17 mouse cellular contexts compared by ENCODE assay signal in genomic region chr1:165322934-165323333, GRCm38 (mm10). TPM values are rescaled to one million over a fixed set of nuclear protein-coding genes. Genes with fewer than 3 reads are reported as not detected.
DNase-seq lines count a peak whose midpoint lies in the region; ATAC-seq and TF ChIP-seq lines count a peak whose summit lies in the region.
"Had no signal": no experiment of that assay in that cellular context is flagged by ENCODE, and none has a peak within 500 bp of the region (broad histone marks: within the 10 kb centered on the region; RNA-seq: fewer than 3 reads in every experiment).

No protein-coding gene starts in this region.

- no peaks in the 10 kb centered on the region for H3K9me3 ChIP-seq in MEL (replicated peaks; ENCODE audit: insufficient read depth, low read length)
- H3K9me3 ChIP-seq in liver, postnatal 0 days (ENCODE audit: low read length), result no peaks in the 10 kb centered on the region
- H3K9me3 ChIP-seq in kidney, embryonic 15.5 days (replicated peaks), result no peaks in the 10 kb centered on the region
- H3K9me3 ChIP-seq: embryonic facial prominence, embryonic 12.5 days; forebrain, embryonic 10.5 days; hindbrain, embryonic 13.5 days; lung, embryonic 15.5 days had no signal

- TF ChIP-seq POLR2A in MEL (IDR thresholded peaks at IDR 0.05; ENCODE audit: control insufficient read depth in 1 of 2, insufficient read depth in 1 of 2, low read depth in 1 of 2, low read length in 2 of 2, poor library complexity in 1 of 2), result no peak

- peak; percentile 57 to 58 for TF ChIP-seq EP300 in MEL (IDR thresholded peaks at IDR 0.05; ENCODE audit: low read depth in 1 of 2, low read length in 2 of 2)
- TF ChIP-seq EP300 in liver, postnatal 0 days (IDR thresholded peaks at IDR 0.05; ENCODE audit: low read depth), result peak; percentile 61

- peak; percentile 70 for ATAC-seq in erythroid progenitor cell, adult 5-6 weeks (replicated peaks; ENCODE audit: low FRiP score, poor library complexity, severe bottlenecking)
- ATAC-seq in liver, postnatal 0 days, result peak; percentile 79
- ATAC-seq in kidney, embryonic 15.5 days (replicated peaks; ENCODE audit: low FRiP score), result no peak
- ATAC-seq in monocyte, adult 5-6 weeks (replicated peaks; ENCODE audit: insufficient number of reproducible peaks, low FRiP score, low TSS enrichment, poor library complexity, severe bottlenecking), result no peak
- ATAC-seq: intestine, embryonic 16.5 days; midbrain, embryonic 16.5 days had no signal

- TF ChIP-seq CTCF in MEL (IDR thresholded peaks at IDR 0.05 in 2 of 3, conservative IDR thresholded peaks at IDR 0.05 in 1 of 3; ENCODE audit: control insufficient read depth in 1 of 3, insufficient read depth in 1 of 3, low read depth in 2 of 3, low read length in 3 of 3, poor library complexity in 1 of 3, severe bottlenecking in 1 of 3), result no peak
- TF ChIP-seq CTCF in liver, postnatal 0 days (IDR thresholded peaks at IDR 0.05; ENCODE audit: low read depth), result no peak

- 27% methylated on average over 7 of the region's 7 CpGs for WGBS in liver, postnatal 0 days (ENCODE audit: insufficient replicate concordance)
- WGBS in kidney, embryonic 15.5 days, result 78% methylated on average over 7 of the region's 7 CpGs

- no peak overlapping the region for H3K4me2 ChIP-seq in liver, postnatal 0 days (ENCODE audit: low read depth, low read length)
- H3K4me2 ChIP-seq in kidney, embryonic 15.5 days, result no peak overlapping the region
- H3K4me2 ChIP-seq: embryonic facial prominence, embryonic 12.5 days; hindbrain, embryonic 13.5 days; lung, embryonic 15.5 days had no signal

- peak; percentile 93 for DNase-seq in 416B (ENCODE audit: low read depth)
- peak; percentile 76 for DNase-seq in MEL (ENCODE audit: low read depth, low spot score)
- DNase-seq in liver, postnatal 0 days, result peak; percentile 35
- DNase-seq in left cerebral cortex, postnatal 36 days (ENCODE audit: low spot score in 2 of 2), result no peak
- DNase-seq in heart, postnatal 4 days, result no peak
- DNase-seq: adrenal gland, adult 2 months; cerebellum, adult 2 months; gastrocnemius, postnatal 25 days had no signal

- no peaks in the 10 kb centered on the region; a peak in 1 of 4 replicates for H3K36me3 ChIP-seq in MEL (ENCODE audit: control insufficient read depth in 1 of 2, insufficient read depth in 2 of 2, low read length in 2 of 2)
- H3K36me3 ChIP-seq in liver, postnatal 0 days (replicated peaks; ENCODE audit: insufficient read depth, low read length), result 0 out of 2 replicates have a peak, but pooled peaks cover 5% of the 10 kb centered on the region
- peaks cover 45% of the 10 kb centered on the region for H3K36me3 ChIP-seq in kidney, embryonic 15.5 days
- H3K36me3 ChIP-seq: lung, embryonic 15.5 days had no signal

- no peaks in the 10 kb centered on the region for H3K27me3 ChIP-seq in MEL (ENCODE audit: control insufficient read depth in 1 of 2, insufficient read depth in 2 of 2, low read length in 2 of 2)
- no peaks in the 10 kb centered on the region for H3K27me3 ChIP-seq in liver, postnatal 0 days (ENCODE audit: insufficient read depth, low read length)
- no peaks in the 10 kb centered on the region for H3K27me3 ChIP-seq in kidney, embryonic 15.5 days
- H3K27me3 ChIP-seq: embryonic facial prominence, embryonic 12.5 days; hindbrain, embryonic 13.5 days; lung, embryonic 15.5 days had no signal

- intact Hi-C loops in left cerebral cortex, postnatal 36 days (cut with DNase I), result loop anchor here (5.0 kb wide), 1 partner anchor 86 kb away; the partner anchor contains the start of gene Tiprl

- no peaks in the 10 kb centered on the region for H3K79me2 ChIP-seq in MEL (ENCODE audit: control insufficient read depth, insufficient read depth, low read length, poor library complexity)

- peak overlapping the region in 1 of 2 experiments; percentile 16; a peak in 1 of 4 replicates for H3K4me3 ChIP-seq in MEL (ENCODE audit: control insufficient read depth in 1 of 2, insufficient read depth in 1 of 2, low read depth in 2 of 2, low read length in 2 of 2)
- no peak overlapping the region for H3K4me3 ChIP-seq in liver, postnatal 0 days (ENCODE audit: low read depth, low read length)
- H3K4me3 ChIP-seq in kidney, embryonic 15.5 days (replicated peaks), result no peak overlapping the region
- H3K4me3 ChIP-seq: embryonic facial prominence, embryonic 12.5 days; forebrain, embryonic 10.5 days; hindbrain, embryonic 13.5 days; lung, embryonic 15.5 days had no signal

- peak overlapping the region; percentile 16 for H3K27ac ChIP-seq in MEL (ENCODE audit: control insufficient read depth, low read depth, low read length)
- H3K27ac ChIP-seq in liver, postnatal 0 days (ENCODE audit: low read depth), result peak overlapping the region; percentile 58
- H3K27ac ChIP-seq in kidney, embryonic 15.5 days, result no peak overlapping the region
- H3K27ac ChIP-seq: embryonic facial prominence, embryonic 12.5 days; forebrain, embryonic 10.5 days; hindbrain, embryonic 13.5 days; lung, embryonic 15.5 days had no signal

- H3K9ac ChIP-seq in MEL (ENCODE audit: control insufficient read depth, low read depth, low read length, poor library complexity, severe bottlenecking), result peak overlapping the region; percentile 15; the same call in 1 of the 2 replicates
- H3K9ac ChIP-seq in liver, postnatal 0 days (replicated peaks), result no peak overlapping the region
- H3K9ac ChIP-seq in kidney, embryonic 15.5 days, result no peak overlapping the region
- H3K9ac ChIP-seq: embryonic facial prominence, embryonic 12.5 days; hindbrain, embryonic 13.5 days; lung, embryonic 15.5 days had no signal

- TF ChIP-seq RAD21 in MEL (IDR thresholded peaks at IDR 0.05; ENCODE audit: low read depth, low read length), result no peak

- H3K4me1 ChIP-seq in MEL (ENCODE audit: control insufficient read depth in 1 of 2, insufficient read depth in 2 of 2, low read length in 2 of 2), result peaks cover 2 to 10% of the 10 kb centered on the region in 2 experiments; a peak in 2 of 4 replicates
- H3K4me1 ChIP-seq in liver, postnatal 0 days (ENCODE audit: insufficient read depth), result peaks cover 6% of the 10 kb centered on the region; the same call in 1 of the 2 replicates
- peaks cover 10% of the 10 kb centered on the region for H3K4me1 ChIP-seq in kidney, embryonic 15.5 days
- H3K4me1 ChIP-seq: hindbrain, embryonic 13.5 days had no signal

TF ChIP-seq in MEL, 35 proteins besides CTCF, POLR2A, EP300 and RAD21:
- 0 out of 2 replicates have a peak, but pooled peaks have one; percentile 28 for TF ChIP-seq SIN3A (IDR thresholded peaks at IDR 0.05; ENCODE audit: low read length)
- no peak for TF ChIP-seq GABPA (IDR thresholded peaks at IDR 0.05; ENCODE audit: low read depth, low read length)
- TF ChIP-seq GATA1 (IDR thresholded peaks at IDR 0.05; ENCODE audit: low read depth, low read length), result peak; percentile 69
- TF ChIP-seq TAL1 (IDR thresholded peaks at IDR 0.05; ENCODE audit: low read length), result peak; percentile 87
- peak; percentile 63 for TF ChIP-seq TCF12 (IDR thresholded peaks at IDR 0.05; ENCODE audit: low read depth, low read length)
- no peak for TF ChIP-seq MEF2A (IDR thresholded peaks at IDR 0.05; ENCODE audit: extremely low read depth, insufficient replicate concordance, low read depth, low read length, poor library complexity, severe bottlenecking)
- 0 out of 2 replicates have a peak, but pooled peaks have one; percentile 53 for TF ChIP-seq MYC (IDR thresholded peaks at IDR 0.05; ENCODE audit: low read depth, low read length)
- no peak for TF ChIP-seq NELFE (IDR thresholded peaks at IDR 0.05; ENCODE audit: low read depth, low read length)
- no peak for TF ChIP-seq ETS1 (IDR thresholded peaks at IDR 0.05; ENCODE audit: low read depth, low read length)
- TF ChIP-seq POLR2AphosphoS2 (IDR thresholded peaks at IDR 0.05; ENCODE audit: low read length), result no peak
- no peak for TF ChIP-seq CHD1 (IDR thresholded peaks at IDR 0.05; ENCODE audit: low read depth, low read length)
- 0 out of 2 replicates have a peak, but pooled peaks have one; percentile 17 for TF ChIP-seq MXI1 (IDR thresholded peaks at IDR 0.05; ENCODE audit: low read depth, low read length)
- TF ChIP-seq E2F4 (IDR thresholded peaks at IDR 0.05; ENCODE audit: borderline replicate concordance, low read depth, low read length), result no peak
- TF ChIP-seq BHLHE40 (IDR thresholded peaks at IDR 0.05; ENCODE audit: borderline replicate concordance, low read depth, low read length), result no peak
- no peak for TF ChIP-seq NRF1 (IDR thresholded peaks at IDR 0.05; ENCODE audit: insufficient read depth, low read depth, low read length, poor library complexity, severe bottlenecking)
- TF ChIP-seq MAX (IDR thresholded peaks at IDR 0.05; ENCODE audit: low read length), result 0 out of 2 replicates have a peak, but pooled peaks have one; percentile 44

RNA-seq across cellular contexts. Expression of gene Gpr161, which starts 27.3 kb away (rescaled TPM):
- 0.08 and 0.10 TPM in 2 replicates for total RNA-seq in MEL (2012; rRNA removed)
- polyA plus RNA-seq in MEL (2012; ENCODE audit: insufficient read depth in 1 of 2, insufficient read length in 2 of 2, low read depth in 1 of 2, low replicate concordance in 2 of 2, missing spikeins in 1 of 2), result under 1 TPM in 1 of 2 experiments, not detected in 1; 0.97 TPM
- total RNA-seq in erythroid progenitor cell, adult 5-6 weeks (2015; ENCODE audit: low replicate concordance), result not detected in 2 replicates
- total RNA-seq in erythroid progenitor cell, adult 5-6 weeks (2017; ENCODE audit: low replicate concordance), result 0.26 TPM in 1 of 2 replicates, not detected in the other
- polyA plus RNA-seq in liver, postnatal 0 days (2015; fragmentation: Nextera tagmentation; extraction: Ambion mirVana), result 0.06 and 0.07 TPM in 2 replicates
- polyA plus RNA-seq in kidney, embryonic 15.5 days (2015; fragmentation: Nextera tagmentation; extraction: Ambion mirVana), result 1.2 and 1.5 TPM in 2 replicates
- not detected in 3 replicates for total RNA-seq in monocyte, adult 5-6 weeks (2017)
- total RNA-seq in left cerebral cortex, postnatal 36 days (2021), result 1 to 10 TPM; 6.5 to 8.5 TPM
- 1 to 10 TPM; 5.8 to 8.0 TPM for total RNA-seq in heart, postnatal 4 days (2021)

Comparison
In these comparisons a context has a peak if more than half of its experiments do, and no peak if none do; other contexts are left out.
1. DNase-seq: peak in 416B (single experiment), MEL (single experiment) and liver, postnatal 0 days (single experiment); none in left cerebral cortex, postnatal 36 days (0 of 2) and heart, postnatal 4 days (single experiment).
2. ATAC-seq: peak in erythroid progenitor cell, adult 5-6 weeks (single experiment) and liver, postnatal 0 days (single experiment); none in kidney, embryonic 15.5 days (single experiment) and monocyte, adult 5-6 weeks (single experiment).